Mouse (Mus musculus) CD4-positive, CD25-positive, alpha-beta regulatory T cell, adult 4 months (primary cell): ENCODE measurements around the gene Arhgef7. TPM values are rescaled to one million over a fixed set of nuclear protein-coding genes. Genes with fewer than 3 reads are reported as not detected.

ENCODE experiments used
- ATAC-seq: one replicate; pipeline ENCODE4 v1.8.0; 2017
- polyA plus RNA-seq, 2 experiments: library from polyadenylated mRNA; unstranded; fragments of 100-300 nt; shearing (Covaris generic); gene quantifications; one replicate each; pipeline ENCODE4 v1.2.1; 2017

The Arhgef7 gene
- polyA plus RNA-seq, 2 experiments from 2014 or later: 33.2 to 42.6 TPM

GRCm38 (mm10) chr8:11727273-11727650 is 259 bp upstream of the Arhgef7 start:
- no peak for ATAC-seq

DNA sequence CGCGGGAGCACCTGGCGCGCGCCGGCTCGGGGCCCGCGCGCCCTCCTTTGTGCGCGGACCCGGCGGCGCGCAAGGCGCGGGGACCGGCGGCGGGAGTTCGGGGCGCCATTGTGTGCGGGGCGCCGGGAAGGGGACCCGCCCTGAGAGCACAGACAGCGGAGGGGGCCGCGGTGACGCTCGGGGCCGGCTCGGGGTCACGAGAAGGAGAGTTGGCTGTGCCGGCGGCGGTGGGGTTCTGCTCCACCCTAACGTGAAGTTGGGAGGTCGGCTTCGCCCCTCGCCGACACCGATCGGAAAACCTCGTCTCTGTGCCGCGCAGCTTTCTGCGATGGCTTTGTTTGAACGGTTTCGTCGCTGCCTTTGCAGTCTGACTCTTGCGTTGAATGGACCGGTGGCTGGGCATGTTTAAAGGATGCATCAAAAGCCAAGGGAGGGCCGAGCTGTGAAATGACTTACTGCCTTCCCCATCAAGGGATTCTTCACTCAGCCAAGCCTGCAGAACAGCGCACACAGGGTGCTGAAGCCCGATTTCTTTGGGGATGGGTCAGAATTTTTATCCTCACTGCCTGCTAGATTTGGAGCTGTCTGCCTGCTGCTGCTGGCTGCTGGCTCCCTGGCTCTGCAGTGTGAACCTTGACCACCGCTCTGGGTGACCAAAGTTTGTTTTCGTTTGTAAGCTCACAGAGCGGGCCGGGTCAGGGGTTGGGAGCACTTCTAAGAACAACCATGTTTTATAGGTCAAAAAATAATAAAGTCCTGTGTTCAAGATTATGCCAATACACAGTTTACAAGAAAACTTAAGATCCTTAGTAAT is 1.2 kb downstream of the Arhgef7 start:
- ATAC-seq: no peak

DNA sequence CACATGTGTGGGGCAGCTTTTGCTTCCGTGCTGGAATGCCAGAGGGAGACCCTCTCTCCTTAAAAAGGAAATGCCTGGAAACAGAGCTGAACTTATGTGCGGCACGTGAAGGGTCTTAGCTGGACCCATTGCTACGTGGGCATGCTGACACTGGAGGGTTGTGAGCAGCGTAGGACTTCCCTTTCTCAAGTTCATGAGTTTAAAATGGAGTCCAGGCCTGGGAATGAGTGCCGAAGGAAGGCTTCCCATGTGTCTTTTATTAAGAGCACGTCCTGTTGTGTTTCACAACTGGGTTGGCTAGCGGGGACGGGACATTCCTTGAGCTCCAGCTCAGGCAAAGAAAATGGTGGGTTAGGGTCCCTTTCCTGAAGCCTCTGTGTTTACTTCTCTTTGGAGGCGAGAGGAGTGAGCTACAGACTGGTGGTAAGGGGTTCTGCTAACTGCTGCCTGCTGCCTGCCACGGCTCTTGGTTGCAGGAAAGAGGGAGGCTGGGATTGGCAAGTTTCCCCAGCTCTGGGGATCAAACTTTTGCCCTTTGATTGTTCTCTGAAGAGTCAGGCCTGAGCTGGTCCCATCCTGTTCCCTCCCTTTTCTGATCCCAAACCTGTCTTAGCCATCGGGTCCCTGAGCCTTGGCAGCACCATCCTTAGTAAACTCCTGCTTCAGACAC is 2.9 kb downstream of the Arhgef7 start:
- no peak for ATAC-seq

DNA sequence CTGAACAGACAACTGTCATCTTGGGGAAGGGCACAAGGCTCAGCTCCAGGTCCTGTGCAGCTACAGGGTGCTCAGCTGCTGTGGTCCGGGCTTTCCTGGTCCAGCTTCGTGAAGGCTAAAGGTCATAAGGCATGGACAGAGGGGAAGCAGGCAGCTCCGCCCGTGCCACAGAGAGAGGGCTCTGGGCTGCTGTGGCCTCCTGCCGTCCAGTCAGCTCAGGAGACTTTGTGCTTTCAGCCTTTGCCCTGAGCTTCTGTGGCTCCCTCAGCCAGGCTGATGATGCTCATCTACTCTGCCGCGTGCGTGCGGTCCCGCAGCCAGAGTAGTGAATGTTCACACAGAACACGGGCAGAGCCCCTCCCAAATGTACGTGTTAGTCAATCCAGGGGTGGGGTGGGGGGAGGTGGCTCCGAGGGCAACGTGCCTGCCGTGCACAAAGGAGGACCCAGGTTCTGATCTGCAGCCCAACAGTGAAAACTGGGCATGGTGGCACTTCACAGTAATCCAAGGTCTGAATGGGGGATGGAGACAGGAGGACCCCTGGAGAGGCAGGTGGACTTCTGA is 8.2 kb downstream of the Arhgef7 start:
- ATAC-seq: no peak

GRCm38 (mm10) chr8:11737096-11737495 is 9.6 kb downstream of the Arhgef7 start:
- ATAC-seq: no peak

DNA sequence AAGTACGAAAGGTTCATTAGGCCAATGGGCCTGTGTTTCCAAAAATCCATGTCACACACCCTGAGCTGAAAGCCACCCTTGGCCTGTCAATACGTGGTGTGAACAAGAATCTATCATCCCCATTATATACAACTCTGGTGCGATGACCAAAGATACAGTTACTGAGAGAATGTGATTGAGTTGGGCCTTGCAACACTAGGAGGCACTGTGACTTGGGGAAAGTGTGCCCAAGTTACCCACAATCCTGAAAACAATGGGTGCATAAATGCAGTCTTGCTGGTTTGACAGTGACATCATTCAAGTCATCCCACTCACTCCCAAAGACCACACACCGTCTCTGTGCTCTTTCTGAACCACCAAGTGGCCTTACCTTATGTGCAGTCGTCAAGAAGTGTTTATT is 11.6 kb downstream of the Arhgef7 start:
- ATAC-seq: no peak

DNA sequence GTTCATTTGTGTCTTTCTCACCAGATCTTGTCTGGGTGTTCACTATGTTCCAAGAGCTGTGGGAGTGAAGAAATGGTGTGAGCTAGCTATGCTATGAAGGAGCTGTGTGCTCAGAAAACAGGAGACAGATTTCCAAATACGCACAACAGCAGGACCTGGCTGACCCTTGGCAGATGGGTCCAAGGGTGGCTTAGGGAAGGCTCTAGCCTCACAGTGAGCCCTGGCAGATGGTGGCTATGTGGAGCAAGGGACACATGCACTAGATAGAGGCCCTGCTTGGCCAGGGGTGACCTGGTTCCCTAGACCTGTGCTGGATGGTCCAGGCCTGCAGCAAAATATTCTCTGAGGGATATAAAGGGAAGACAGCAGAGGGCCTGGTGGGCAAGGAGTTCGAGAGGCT is 13.3 kb downstream of the Arhgef7 start:
- no peak for ATAC-seq

GRCm38 (mm10) chr8:11743580-11743979 is 16.1 kb downstream of the Arhgef7 start:
- no peak for ATAC-seq

DNA sequence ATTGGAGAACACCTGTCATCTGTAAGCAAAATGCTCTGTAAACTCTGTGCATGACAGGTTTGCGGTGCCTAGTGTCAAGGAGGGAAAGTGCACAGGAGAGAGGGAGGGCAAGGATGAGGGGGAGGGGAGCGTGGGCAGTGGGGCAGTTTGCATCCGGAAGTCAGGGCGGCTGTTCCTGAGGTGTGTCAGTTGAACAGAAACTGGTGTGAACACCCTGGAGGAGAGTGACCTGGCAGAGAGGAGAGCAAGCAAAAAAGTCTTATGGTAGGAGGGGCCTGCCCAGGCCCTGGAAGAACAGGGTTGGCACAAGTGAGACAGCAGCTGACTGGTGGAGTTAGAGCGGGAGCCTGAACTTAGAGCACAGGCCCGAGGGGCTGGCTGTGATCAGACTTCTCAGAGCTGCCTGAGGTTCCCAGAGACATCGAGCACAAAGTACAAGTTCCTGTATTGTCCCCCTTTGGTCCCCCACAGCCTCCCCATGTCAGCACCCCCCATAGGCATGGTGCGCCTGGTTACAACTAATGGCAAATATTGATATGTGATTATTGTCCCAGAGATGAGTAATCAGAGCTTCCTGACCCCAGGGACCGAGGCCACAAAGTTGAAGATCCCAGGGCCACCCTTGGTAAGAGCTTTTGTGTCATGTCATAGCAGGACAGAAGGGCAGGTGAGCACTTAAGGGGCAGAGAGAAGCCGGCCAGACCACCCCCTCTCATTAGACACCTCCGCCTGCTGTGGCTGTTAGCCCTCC is 19.5 kb downstream of the Arhgef7 start:
- ATAC-seq: no peak

GRCm38 (mm10) chr8:11749472-11749871 is 22.0 kb downstream of the Arhgef7 start:
- no peak for ATAC-seq

DNA sequence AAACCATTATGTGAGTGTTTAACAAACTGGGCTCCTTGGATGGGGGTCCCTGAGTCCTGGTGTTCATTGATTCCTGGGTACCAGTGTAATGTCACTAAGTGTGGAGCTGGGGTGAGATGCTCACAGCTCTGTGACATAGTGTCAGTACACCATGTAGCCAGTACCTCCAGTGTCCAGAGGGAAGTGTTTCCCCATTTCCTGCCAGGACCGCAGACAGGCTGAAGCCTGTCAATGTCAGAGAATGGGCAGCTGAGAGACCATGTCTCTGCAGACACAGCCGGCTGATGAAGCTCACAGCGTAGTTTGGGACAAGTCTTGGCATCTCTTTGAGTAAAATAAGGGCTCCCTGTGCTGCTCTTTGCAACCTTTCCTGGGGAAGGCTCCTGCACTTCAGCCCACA is 24.8 kb downstream of the Arhgef7 start:
- no peak for ATAC-seq

- no peak for ATAC-seq
These were observed 25.8 kb downstream of the Arhgef7 start for GRCm38 (mm10) chr8:11753155-11753941.

DNA sequence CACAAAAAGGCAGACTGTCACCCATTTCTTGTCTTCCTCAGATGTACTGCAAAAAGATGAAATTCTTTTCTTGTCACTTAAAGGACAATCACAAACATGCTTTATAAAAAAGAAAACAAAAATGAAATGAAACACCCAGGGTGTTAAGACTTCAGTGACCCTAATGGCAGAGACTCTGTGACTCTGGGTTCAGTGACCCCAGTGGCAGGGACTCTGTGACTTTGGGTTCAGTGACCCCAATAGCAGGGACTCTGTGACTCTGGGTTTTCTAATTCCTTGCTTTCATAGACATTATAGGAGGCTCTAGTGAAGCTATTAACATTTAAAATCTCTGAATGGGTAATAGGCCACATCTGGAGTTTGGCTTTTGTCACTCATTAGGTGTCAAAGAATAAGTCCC is 27.2 kb downstream of the Arhgef7 start:
- ATAC-seq: no peak

GRCm38 (mm10) chr8:11755873-11756272 is 28.4 kb downstream of the Arhgef7 start:
- ATAC-seq: peak; percentile 64

GRCm38 (mm10) chr8:11757568-11758481 is 30.3 kb downstream of the Arhgef7 start:
- peak; percentile 92 for ATAC-seq

DNA sequence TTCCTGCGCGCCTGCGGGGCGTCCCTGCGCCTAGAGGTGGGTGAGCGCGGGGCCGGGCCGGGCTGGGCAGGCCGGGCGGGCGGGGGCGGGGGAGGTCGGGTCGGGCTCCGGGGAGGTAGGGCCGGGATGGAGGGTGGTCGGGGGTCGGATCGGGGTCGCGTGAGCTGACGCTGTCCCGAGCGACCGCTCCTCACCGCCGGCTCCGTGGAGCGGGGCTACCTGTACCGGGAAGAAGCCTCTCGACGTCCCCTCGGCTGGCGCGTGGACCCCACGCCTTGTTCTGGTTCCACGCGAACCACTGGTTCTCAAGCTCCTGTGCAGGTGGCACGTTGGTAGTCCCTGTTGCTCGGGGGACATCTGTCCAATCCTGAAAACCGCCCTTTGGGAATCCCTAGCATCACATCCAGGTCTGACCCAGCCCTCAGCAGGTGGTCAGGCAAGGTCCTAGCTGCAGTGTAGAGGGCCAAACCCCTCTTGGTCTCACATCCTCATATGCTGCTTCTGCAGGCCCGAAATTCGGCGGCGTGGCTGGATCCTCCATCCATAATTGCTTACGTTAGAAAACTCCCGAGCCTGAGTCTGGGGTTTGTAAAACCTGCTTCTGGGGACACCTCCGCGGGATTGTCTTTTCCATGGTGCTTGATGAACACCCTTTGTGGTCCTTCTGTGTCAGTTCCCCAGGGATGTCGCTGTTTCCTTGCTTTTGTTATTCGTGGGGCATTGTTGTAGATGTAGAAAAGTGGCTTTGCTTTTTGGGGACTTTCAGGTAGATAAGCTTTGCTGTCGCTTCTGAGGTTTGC is 31.2 kb downstream of the Arhgef7 start:
- ATAC-seq: no peak

- no peak for ATAC-seq
These were observed 34.0 kb downstream of the Arhgef7 start for GRCm38 (mm10) chr8:11761551-11761950.

DNA sequence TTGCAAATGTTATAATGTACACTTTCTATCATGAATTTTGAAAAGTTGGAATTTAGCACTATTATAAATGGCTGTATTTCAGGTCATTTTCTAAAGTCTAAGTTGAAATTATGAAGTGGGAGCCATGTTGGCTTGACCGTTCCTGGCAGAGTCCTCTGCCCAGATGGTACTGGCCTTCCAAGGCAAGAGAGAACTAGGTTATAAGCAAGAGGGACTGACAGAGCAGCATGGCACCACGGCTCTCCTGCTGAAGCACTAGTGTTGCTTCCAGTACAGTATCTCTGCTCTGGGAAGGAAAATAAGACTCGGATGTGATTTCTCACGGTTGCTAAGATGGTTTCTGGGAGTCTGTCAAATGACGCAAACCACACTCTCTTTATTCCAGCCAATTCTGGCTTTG is 34.5 kb downstream of the Arhgef7 start:
- no peak for ATAC-seq

DNA sequence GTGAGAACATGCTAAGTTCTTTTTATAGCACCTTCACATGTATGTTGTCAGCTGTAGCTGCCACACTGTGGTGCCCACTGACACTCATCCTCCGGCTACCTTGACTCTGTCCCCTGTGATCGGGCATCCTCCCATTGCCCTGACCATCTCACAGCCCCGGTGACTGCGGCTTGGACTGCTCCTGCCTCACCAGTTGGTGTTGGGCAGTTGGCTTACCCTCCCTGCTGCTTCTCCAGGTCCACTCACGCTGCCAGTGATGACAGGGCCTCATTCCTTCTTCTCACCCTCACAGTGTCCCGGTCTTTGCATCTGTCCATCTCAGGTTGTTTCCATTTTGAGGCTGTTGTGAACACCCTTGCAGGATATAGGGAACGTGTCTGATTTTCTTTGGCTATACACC is 35.3 kb downstream of the Arhgef7 start:
- no peak for ATAC-seq

GRCm38 (mm10) chr8:11767213-11767840 is 39.8 kb downstream of the Arhgef7 start:
- ATAC-seq: no peak
